ENCODE assay signal across 9 mouse cellular contexts in genomic region chr6:100285985-100286572, GRCm38 (mm10). TPM values are rescaled to one million over a fixed set of nuclear protein-coding genes. Genes with fewer than 3 reads are reported as not detected.
A peak's percentile ranks its signal among the peaks of the same experiment; 100 is the strongest.
DNase-seq lines count a peak whose midpoint lies in the region; ATAC-seq and TF ChIP-seq lines count a peak whose summit lies in the region.
"Had no signal": no experiment of that assay in that cellular context is flagged by ENCODE, and none has a peak within 500 bp of the region (broad histone marks: within the 10 kb centered on the region; RNA-seq: fewer than 3 reads in every experiment).

No protein-coding gene starts in this region.

- H3K27me3 ChIP-seq in heart, embryonic 11.5 days (ENCODE audit: control insufficient read depth, insufficient read depth, low read length), result no peaks in the 10 kb centered on the region
- peaks cover 17% of the 10 kb centered on the region for H3K27me3 ChIP-seq in CH12.LX (replicated peaks)
- H3K27me3 ChIP-seq in erythroblast, embryonic 14.5 days (ENCODE audit: control insufficient read depth), result peaks cover 20% of the 10 kb centered on the region
- H3K27me3 ChIP-seq in liver, embryonic 13.5 days, result 0 out of 2 replicates have a peak, but pooled peaks cover 2% of the 10 kb centered on the region
- H3K27me3 ChIP-seq: Patski had no signal

- H3K9me3 ChIP-seq in heart, embryonic 11.5 days (replicated peaks; ENCODE audit: control insufficient read depth, low read length), result no peaks in the 10 kb centered on the region
- H3K9me3 ChIP-seq in CH12.LX (replicated peaks; ENCODE audit: low read length), result no peaks in the 10 kb centered on the region
- H3K9me3 ChIP-seq in erythroblast, embryonic 14.5 days (ENCODE audit: control insufficient read depth, low read length), result no peaks in the 10 kb centered on the region
- no peaks in the 10 kb centered on the region for H3K9me3 ChIP-seq in liver, embryonic 13.5 days (replicated peaks)

- no peak for TF ChIP-seq RAD21 in CH12.LX (IDR thresholded peaks at IDR 0.05; ENCODE audit: low read depth, low read length)

- peak overlapping the region; percentile 90 for H3K4me2 ChIP-seq in heart, embryonic 11.5 days
- peak overlapping the region; percentile 90 for H3K4me2 ChIP-seq in CH12.LX (ENCODE audit: insufficient read depth, low read depth, poor library complexity, severe bottlenecking)
- H3K4me2 ChIP-seq in liver, embryonic 13.5 days, result peak overlapping the region; percentile 87

- WGBS in heart, embryonic 11.5 days (ENCODE audit: insufficient replicate concordance), result 2% methylated on average over 18 of the region's 18 CpGs
- 3% methylated on average over 18 of the region's 18 CpGs for WGBS in liver, embryonic 13.5 days (ENCODE audit: insufficient replicate concordance)

- TF ChIP-seq POLR2A in CH12.LX (IDR thresholded peaks at IDR 0.05; ENCODE audit: low read depth, low read length), result no peak

- dilution Hi-C loops in CH12.LX (cut with MboI; ENCODE audit: extremely low pct_ligation_motif_present, extremely low pct_unique_long_range_greater_than_20kb, low sequenced_read_pairs), result no loop called here

- no peak for ATAC-seq in heart, embryonic 11.5 days (replicated peaks; ENCODE audit: insufficient number of reproducible peaks, low FRiP score, low TSS enrichment)
- ATAC-seq in liver, embryonic 13.5 days (ENCODE audit: low read depth), result no peak

- no peak for DNase-seq in heart, adult 18-20 months
- peak; percentile 17 for DNase-seq in CH12.LX (ENCODE audit: extremely low read depth)
- DNase-seq in liver, embryonic 13.5 days, result no peak
- DNase-seq in layer of hippocampus, adult 11-12 months (ENCODE audit: low spot score), result no peak
- DNase-seq in adrenal gland, postnatal 14 days, result no peak
- no peak for DNase-seq in cerebellum, adult 9-11 months

- peaks cover 20% of the 10 kb centered on the region for H3K79me2 ChIP-seq in CH12.LX (replicated peaks; ENCODE audit: control insufficient read depth, extremely low read depth, insufficient read depth, poor library complexity, severe bottlenecking)

- peak overlapping the region; percentile 95 for H3K27ac ChIP-seq in heart, embryonic 11.5 days (ENCODE audit: low read depth, low read length)
- no peak overlapping the region for H3K27ac ChIP-seq in CH12.LX (ENCODE audit: insufficient read depth, low read depth)
- H3K27ac ChIP-seq in liver, embryonic 13.5 days, result peak overlapping the region; percentile 93

- H3K4me3 ChIP-seq in heart, embryonic 11.5 days (ENCODE audit: low read depth, low read length), result peak overlapping the region; percentile 77
- peak overlapping the region; percentile 47 to 70 (median 60) for H3K4me3 ChIP-seq in CH12.LX (replicated peaks in 1 of 3; ENCODE audit: low read depth in 2 of 3, low read length in 2 of 3, poor library complexity in 1 of 3)
- H3K4me3 ChIP-seq in erythroblast, embryonic 14.5 days (replicated peaks), result peak overlapping the region; percentile 85
- peak overlapping the region; percentile 81 for H3K4me3 ChIP-seq in liver, embryonic 13.5 days (replicated peaks)

- TF ChIP-seq EP300 in CH12.LX (IDR thresholded peaks at IDR 0.05; ENCODE audit: low read length), result no peak

- peak overlapping the region; percentile 90 for H3K9ac ChIP-seq in heart, embryonic 11.5 days (ENCODE audit: low read depth, low read length)
- peak overlapping the region; percentile 72; the same call in 1 of the 2 replicates for H3K9ac ChIP-seq in CH12.LX (ENCODE audit: insufficient read depth, low read depth)
- peak overlapping the region; percentile 88 for H3K9ac ChIP-seq in liver, embryonic 13.5 days

- H3K4me1 ChIP-seq in heart, embryonic 11.5 days (ENCODE audit: control insufficient read depth, insufficient read depth, low read length), result peaks cover 13% of the 10 kb centered on the region
- H3K4me1 ChIP-seq in CH12.LX (ENCODE audit: control insufficient read depth in 1 of 2, insufficient read depth in 2 of 2), result peaks cover 0 to 27% of the 10 kb centered on the region in 2 experiments; a peak in 2 of 4 replicates
- peaks cover 30% of the 10 kb centered on the region for H3K4me1 ChIP-seq in erythroblast, embryonic 14.5 days (ENCODE audit: control insufficient read depth)
- H3K4me1 ChIP-seq in liver, embryonic 13.5 days (replicated peaks), result peaks cover 46% of the 10 kb centered on the region

- TF ChIP-seq CTCF in CH12.LX (conservative IDR thresholded peaks at IDR 0.05 in 1 of 2, IDR thresholded peaks at IDR 0.05 in 1 of 2; ENCODE audit: low read depth in 2 of 2, low read length in 2 of 2), result no peak

- in situ Hi-C loops in CH12.LX (cut with MboI; ENCODE audit: low pct_ligation_motif_present, low pct_unique_long_range_greater_than_20kb, low sequenced_read_pairs), result no loop called here

- no peaks in the 10 kb centered on the region for H3K36me3 ChIP-seq in heart, embryonic 11.5 days (ENCODE audit: control insufficient read depth, insufficient read depth, low read length)
- H3K36me3 ChIP-seq in CH12.LX (replicated peaks in 1 of 2; ENCODE audit: control insufficient read depth in 1 of 2, insufficient read depth in 1 of 2, low read length in 1 of 2), result peaks cover 0 to 11% of the 10 kb centered on the region in 2 experiments
- peaks cover 6% of the 10 kb centered on the region for H3K36me3 ChIP-seq in erythroblast, embryonic 14.5 days (ENCODE audit: control insufficient read depth)
- peaks cover 3% of the 10 kb centered on the region; the same call in 1 of the 2 replicates for H3K36me3 ChIP-seq in liver, embryonic 13.5 days

TF ChIP-seq in CH12.LX, 34 proteins besides CTCF, POLR2A, EP300 and RAD21:
- TF ChIP-seq ZKSCAN1 (IDR thresholded peaks at IDR 0.05; ENCODE audit: borderline replicate concordance, low read depth, low read length) (no peak), CHD2 (IDR thresholded peaks at IDR 0.05; ENCODE audit: low read length) (no peak), ELF1 (IDR thresholded peaks at IDR 0.05; ENCODE audit: low read depth, low read length) (no peak), RCOR1 (conservative IDR thresholded peaks at IDR 0.05; ENCODE audit: low read depth, low read length) (no peak), GABPA (IDR thresholded peaks at IDR 0.05; ENCODE audit: insufficient replicate concordance, low read depth, low read length) (no peak), E2F4 (IDR thresholded peaks at IDR 0.05; ENCODE audit: insufficient replicate concordance, low read depth, low read length) (no peak), HCFC1 (IDR thresholded peaks at IDR 0.05; ENCODE audit: low read depth, low read length) (no peak), NRF1 (IDR thresholded peaks at IDR 0.05; ENCODE audit: low read depth, low read length) (no peak), ZNF384 (IDR thresholded peaks at IDR 0.05; ENCODE audit: low read depth, low read length) (peak; percentile 72), CHD1 (IDR thresholded peaks at IDR 0.05; ENCODE audit: low read depth, low read length) (0 out of 2 replicates have a peak, but pooled peaks have one; percentile 71), NELFE (IDR thresholded peaks at IDR 0.05; ENCODE audit: low read depth, low read length) (no peak), ETS1 (conservative IDR thresholded peaks at IDR 0.05; ENCODE audit: low read depth, low read length) (no peak), SIN3A (IDR thresholded peaks at IDR 0.05; ENCODE audit: low read length) (peak; percentile 45; the same call in 1 of the 2 replicates)

RNA-seq across cellular contexts. Expression of gene Rybp, which starts 1.2 kb away (rescaled TPM):
- polyA plus RNA-seq in heart, embryonic 11.5 days (2014; fragmentation: Nextera tagmentation; extraction: Ambion mirVana), result 8.8 and 11.1 TPM in 2 replicates
- 10 to 100 TPM; 11.2 to 16.0 TPM for total RNA-seq in heart, adult 18-20 months (2021)
- total RNA-seq in CH12.LX (2012; rRNA removed), result 9.1 and 9.2 TPM in 2 replicates
- total RNA-seq in CH12.LX (2014; rRNA removed), result 21.8 and 23.6 TPM in 2 replicates
- 27.1 and 27.4 TPM in 2 replicates for polyA plus RNA-seq in CH12.LX (2012; ENCODE audit: insufficient read length, low read depth)
- 0.28 and 0.30 TPM in 2 replicates for polyA plus RNA-seq in erythroblast, embryonic 14.5 days (2012)
- 4.9 and 7.2 TPM in 2 replicates for polyA plus RNA-seq in liver, embryonic 13.5 days (2015; fragmentation: Nextera tagmentation; extraction: Ambion mirVana)
- 26.6 and 36.5 TPM in 2 replicates for total RNA-seq in adrenal gland, postnatal 14 days (2021)
